Mouse (Mus musculus): Measurements from ENCODE around the gene Hoxa11. TPM values are rescaled to one million over a fixed set of nuclear protein-coding genes. Genes with fewer than 3 reads are reported as not detected.

The Hoxa11 gene
- total RNA-seq, 1 experiment = 0.31 TPM

GRCm38 (mm10) chr6:52248638-52249414 is 3.2 kb upstream of the Hoxa11 start:
- Histone ChIP-seq H3K4me3 (ENCODE audit: insufficient read depth in 1 of 2, low read depth in 1 of 2, low read length in 2 of 2, poor library complexity in 1 of 2, severe bottlenecking in 1 of 2) (no peak overlapping the region), H3K4me1 (ENCODE audit: control insufficient read depth in 2 of 2, insufficient read depth in 2 of 2, low read length in 2 of 2, poor library complexity in 1 of 2) (peaks cover 0 to 2% of the 10 kb centered on the region in 2 experiments; a peak in 1 of 4 replicates), H3K9ac (ENCODE audit: insufficient read depth, low read depth, low read length, poor library complexity, severe bottlenecking) (no peak overlapping the region), H3K36me3 (ENCODE audit: control insufficient read depth, insufficient read depth, low read length, poor library complexity, severe bottlenecking) (no peaks in the 10 kb centered on the region), H3K9me3 (ENCODE audit: control insufficient read depth, insufficient read depth, low read depth, low read length) (no peaks in the 10 kb centered on the region), H3K27ac (ENCODE audit: insufficient read depth, low read depth, low read length, poor library complexity, severe bottlenecking) (no peak overlapping the region)
- TF ChIP-seq ZC3H11A (IDR thresholded peaks at IDR 0.05; ENCODE audit: borderline replicate concordance, low read depth, low read length) = no peak
- TF ChIP-seq MAFK (IDR thresholded peaks at IDR 0.05; ENCODE audit: insufficient read depth, low read depth, low read length) = no peak
- no peak for TF ChIP-seq HCFC1 (IDR thresholded peaks at IDR 0.05; ENCODE audit: borderline replicate concordance, insufficient read depth, low read length)
- TF ChIP-seq ZNF384 (IDR thresholded peaks at IDR 0.05; ENCODE audit: low read depth, low read length) = no peak
- in situ Hi-C loops (cut with MboI; ENCODE audit: low sequenced_read_pairs in 2 of 2, unreplicated experiment in 2 of 2) = no loop called here
- DNase-seq (ENCODE audit: low read depth, low spot score) = no peak

- no peak overlapping the region for H3K9ac ChIP-seq (ENCODE audit: insufficient read depth, low read depth, low read length, poor library complexity, severe bottlenecking)
These were observed 2.4 kb upstream of the Hoxa11 start for GRCm38 (mm10) chr6:52247766-52248637.

GRCm38 (mm10) chr6:52246916-52247315 is 1.3 kb upstream of the Hoxa11 start:
- H3K36me3 ChIP-seq (ENCODE audit: control insufficient read depth, insufficient read depth, low read length, poor library complexity, severe bottlenecking) = no peaks in the 10 kb centered on the region
- no peak for DNase-seq (ENCODE audit: low read depth, low spot score)
- in situ Hi-C loops (cut with MboI; ENCODE audit: low sequenced_read_pairs in 2 of 2, unreplicated experiment in 2 of 2) = no loop called here
- H3K9me3 ChIP-seq (ENCODE audit: control insufficient read depth, insufficient read depth, low read depth, low read length) = no peaks in the 10 kb centered on the region
- no peak overlapping the region for H3K27ac ChIP-seq (ENCODE audit: insufficient read depth, low read depth, low read length, poor library complexity, severe bottlenecking)
- TF ChIP-seq ZNF384 (IDR thresholded peaks at IDR 0.05; ENCODE audit: low read depth, low read length) = no peak
- TF ChIP-seq ZC3H11A (IDR thresholded peaks at IDR 0.05; ENCODE audit: borderline replicate concordance, low read depth, low read length) = no peak
- no peak for TF ChIP-seq CHD2 (IDR thresholded peaks at IDR 0.05; ENCODE audit: low read depth, low read length)
- TF ChIP-seq HCFC1 (IDR thresholded peaks at IDR 0.05; ENCODE audit: borderline replicate concordance, insufficient read depth, low read length) = no peak
- no peak for TF ChIP-seq MAFK (IDR thresholded peaks at IDR 0.05; ENCODE audit: insufficient read depth, low read depth, low read length)
- H3K4me3 ChIP-seq (ENCODE audit: insufficient read depth in 1 of 2, low read depth in 1 of 2, low read length in 2 of 2, poor library complexity in 1 of 2, severe bottlenecking in 1 of 2) = no peak overlapping the region
- no peak overlapping the region for H3K9ac ChIP-seq (ENCODE audit: insufficient read depth, low read depth, low read length, poor library complexity, severe bottlenecking)
- peaks cover 0 to 3% of the 10 kb centered on the region in 2 experiments; a peak in 2 of 4 replicates for H3K4me1 ChIP-seq (ENCODE audit: control insufficient read depth in 2 of 2, insufficient read depth in 2 of 2, low read length in 2 of 2, poor library complexity in 1 of 2)

More at GRCm38 (mm10) chr6:52247766-52248637, 2.4 kb upstream of the Hoxa11 start:
- Histone ChIP-seq H3K36me3 (ENCODE audit: control insufficient read depth, insufficient read depth, low read length, poor library complexity, severe bottlenecking) (no peaks in the 10 kb centered on the region), H3K9me3 (ENCODE audit: control insufficient read depth, insufficient read depth, low read depth, low read length) (no peaks in the 10 kb centered on the region), H3K4me3 (ENCODE audit: insufficient read depth in 1 of 2, low read depth in 1 of 2, low read length in 2 of 2, poor library complexity in 1 of 2, severe bottlenecking in 1 of 2) (no peak overlapping the region), H3K27ac (ENCODE audit: insufficient read depth, low read depth, low read length, poor library complexity, severe bottlenecking) (no peak overlapping the region), H3K4me1 (ENCODE audit: control insufficient read depth in 2 of 2, insufficient read depth in 2 of 2, low read length in 2 of 2, poor library complexity in 1 of 2) (peaks cover 0 to 3% of the 10 kb centered on the region in 2 experiments; a peak in 2 of 4 replicates)
- TF ChIP-seq MAFK (IDR thresholded peaks at IDR 0.05; ENCODE audit: insufficient read depth, low read depth, low read length) (no peak), ZNF384 (IDR thresholded peaks at IDR 0.05; ENCODE audit: low read depth, low read length) (no peak), HCFC1 (IDR thresholded peaks at IDR 0.05; ENCODE audit: borderline replicate concordance, insufficient read depth, low read length) (no peak), CHD2 (IDR thresholded peaks at IDR 0.05; ENCODE audit: low read depth, low read length) (no peak), ZC3H11A (IDR thresholded peaks at IDR 0.05; ENCODE audit: borderline replicate concordance, low read depth, low read length) (no peak)
- DNase-seq (ENCODE audit: low read depth, low spot score) = no peak
- in situ Hi-C loops (cut with MboI; ENCODE audit: low sequenced_read_pairs in 2 of 2, unreplicated experiment in 2 of 2) = no loop called here

- Histone ChIP-seq H3K9me3 (ENCODE audit: control insufficient read depth, insufficient read depth, low read depth, low read length) (no peaks in the 10 kb centered on the region), H3K27ac (ENCODE audit: insufficient read depth, low read depth, low read length, poor library complexity, severe bottlenecking) (no peak overlapping the region), H3K4me1 (ENCODE audit: control insufficient read depth in 2 of 2, insufficient read depth in 2 of 2, low read length in 2 of 2, poor library complexity in 1 of 2) (peaks cover 0 to 3% of the 10 kb centered on the region in 2 experiments; a peak in 2 of 4 replicates), H3K36me3 (ENCODE audit: control insufficient read depth, insufficient read depth, low read length, poor library complexity, severe bottlenecking) (no peaks in the 10 kb centered on the region), H3K9ac (ENCODE audit: insufficient read depth, low read depth, low read length, poor library complexity, severe bottlenecking) (no peak overlapping the region), H3K4me3 (ENCODE audit: insufficient read depth in 1 of 2, low read depth in 1 of 2, low read length in 2 of 2, poor library complexity in 1 of 2, severe bottlenecking in 1 of 2) (no peak overlapping the region; a peak in 1 of 4 replicates)
- in situ Hi-C loops (cut with MboI; ENCODE audit: low sequenced_read_pairs in 2 of 2, unreplicated experiment in 2 of 2) = no loop called here
- TF ChIP-seq ZC3H11A (IDR thresholded peaks at IDR 0.05; ENCODE audit: borderline replicate concordance, low read depth, low read length) = no peak
- TF ChIP-seq CHD2 (IDR thresholded peaks at IDR 0.05; ENCODE audit: low read depth, low read length) = no peak
- no peak for TF ChIP-seq ZNF384 (IDR thresholded peaks at IDR 0.05; ENCODE audit: low read depth, low read length)
- no peak for TF ChIP-seq MAFK (IDR thresholded peaks at IDR 0.05; ENCODE audit: insufficient read depth, low read depth, low read length)
- no peak for TF ChIP-seq HCFC1 (IDR thresholded peaks at IDR 0.05; ENCODE audit: borderline replicate concordance, insufficient read depth, low read length)
- no peak for DNase-seq (ENCODE audit: low read depth, low spot score)
These were observed 793 bp upstream of the Hoxa11 start for GRCm38 (mm10) chr6:52246403-52246803.
